Mouse (Mus musculus) bone marrow, adult 2 months (tissue): ENCODE measurements around the gene Dock2.

ENCODE experiments used
- CTCF ChIP-seq: fragments of 200-500 bp; IDR thresholded peaks from 2 replicates; pipeline ENCODE4 v1.5.1; 2011; ENCODE audit warnings: low read length, control low read depth; ENCODE audit not compliant: control insufficient read depth, insufficient read depth
- POLR2A ChIP-seq: fragments of 200-500 bp; IDR thresholded peaks from 2 replicates; pipeline ENCODE4 v1.6.1; 2011; ENCODE audit warnings: low read depth, mild to moderate bottlenecking, control low read depth, low read length, borderline replicate concordance; ENCODE audit not compliant: control insufficient read depth

DNA sequence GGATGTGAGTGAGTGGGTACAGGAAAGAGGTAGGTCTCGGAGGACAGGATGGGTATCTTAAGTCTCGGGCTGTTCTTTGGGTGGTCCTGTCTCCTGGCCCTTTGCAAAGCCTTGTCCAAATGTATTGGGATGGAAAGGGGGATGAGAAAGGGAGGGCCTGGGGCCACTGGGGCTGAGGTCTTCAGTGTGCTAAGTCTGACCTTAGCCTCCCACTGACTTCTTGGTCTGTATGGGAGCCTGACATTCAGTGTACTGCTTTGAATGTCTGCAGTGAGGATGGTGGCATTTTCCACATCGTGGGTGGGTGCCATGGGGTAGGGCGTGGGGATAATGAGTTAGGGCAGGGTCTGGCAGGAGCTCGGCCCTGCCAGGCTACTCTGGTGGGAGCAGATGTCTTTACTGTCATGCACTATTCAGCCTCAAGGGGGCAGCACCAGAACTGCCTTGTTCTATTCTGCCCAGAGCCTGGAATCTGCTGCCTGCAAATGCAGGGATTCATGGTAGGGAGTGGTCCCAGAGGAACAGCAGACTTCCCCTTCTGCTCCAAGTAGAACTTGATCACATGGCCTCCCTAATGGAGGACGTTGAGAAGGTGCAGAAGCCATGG is 554.8 kb downstream of the Dock2 start:
- peak; percentile 64 for TF ChIP-seq CTCF
- TF ChIP-seq POLR2A: no peak
